Mouse (Mus musculus) layer of hippocampus, postnatal 10 days (tissue): ENCODE results near the gene Gin1. TPM values are rescaled to one million over a fixed set of nuclear protein-coding genes. Genes with fewer than 3 reads are reported as not detected.

ENCODE experiments used
- DNase-seq, 2 experiments: peaks; one replicate each; pipeline ENCODE4 v3.0.0; 2021; ENCODE audit warnings: low spot score in 2 of 2
- total RNA-seq, 2 experiments: library from RNA; stranded (reverse); gene quantifications; 2 replicates each; pipeline ENCODE4 v1.2.3; 2021

The Gin1 gene
- total RNA-seq, 2 experiments from 2014 or later = 7.5 to 8.8 TPM

- DNase-seq = no peak
Observed at GRCm38 (mm10) chr1:97785685-97786393, 15.9 kb downstream of the Gin1 start.

- DNase-seq = no peak
Observed at GRCm38 (mm10) chr1:97787674-97788073, 17.7 kb downstream of the Gin1 start.

- no peak for DNase-seq
Observed at GRCm38 (mm10) chr1:97788490-97788889, 18.5 kb downstream of the Gin1 start.

GRCm38 (mm10) chr1:97794110-97794509 lies 24.1 kb downstream of the Gin1 start:
- no peak for DNase-seq

- DNase-seq = no peak
Observed at GRCm38 (mm10) chr1:97795936-97796335, 26.0 kb downstream of the Gin1 start.

GRCm38 (mm10) chr1:97802207-97802902 lies 32.4 kb downstream of the Gin1 start:
- DNase-seq = no peak

- DNase-seq = no peak
Observed at GRCm38 (mm10) chr1:97804520-97804919, 34.5 kb downstream of the Gin1 start.

GRCm38 (mm10) chr1:97809255-97809912 lies 39.4 kb downstream of the Gin1 start:
- no peak for DNase-seq

- DNase-seq = no peak
Observed at GRCm38 (mm10) chr1:97821282-97821681, 51.3 kb downstream of the Gin1 start.

GRCm38 (mm10) chr1:97822203-97822602 lies 52.2 kb downstream of the Gin1 start:
- no peak for DNase-seq

GRCm38 (mm10) chr1:97822904-97823303 lies 52.9 kb downstream of the Gin1 start:
- no peak for DNase-seq

- DNase-seq = no peak
Observed at GRCm38 (mm10) chr1:97827566-97827965, 57.6 kb downstream of the Gin1 start.

GRCm38 (mm10) chr1:97828087-97828486 lies 58.1 kb downstream of the Gin1 start:
- DNase-seq = no peak

GRCm38 (mm10) chr1:97833466-97834353 lies 63.7 kb downstream of the Gin1 start:
- peak; percentile 61 to 65 for DNase-seq

GRCm38 (mm10) chr1:97834354-97834822 lies 64.4 kb downstream of the Gin1 start:
- no peak for DNase-seq

Other genes starting within 250 kb of the Gin1 start
- 10 to 100 TPM; 40.8 to 46.7 TPM for gene D1Ertd622e, start 108.1 kb upstream of the Gin1 start, total RNA-seq
- 10 to 100 TPM; 24.2 to 28.3 TPM for gene Ppip5k2, start 239 bp downstream of the Gin1 start, total RNA-seq